Mouse (Mus musculus) thymus, adult 2 months (tissue): ENCODE results near the gene Ska2. TPM values are rescaled to one million over a fixed set of nuclear protein-coding genes. Genes with fewer than 3 reads are reported as not detected.

ENCODE experiments used
- DNase-seq: peaks from one replicate; pipeline ENCODE4 v3.0.0; 2021
- H3K27ac ChIP-seq: fragments of 200-500 bp; 2 replicates; pipeline ENCODE4 v1.5.1; 2012; ENCODE audit warnings: low read length, control low read depth; ENCODE audit not compliant: control insufficient read depth, insufficient read depth
- H3K27me3 ChIP-seq: fragments of 200-500 bp; 2 replicates; pipeline ENCODE4 v1.6.1; 2012; ENCODE audit warnings: mild to moderate bottlenecking, low read length, moderate library complexity, mixed read lengths; ENCODE audit not compliant: control insufficient read depth, insufficient read depth
- H3K36me3 ChIP-seq: fragments of 200-500 bp; 2 replicates; pipeline ENCODE4 v1.6.1; 2012; ENCODE audit warnings: mild to moderate bottlenecking, low read length, moderate library complexity; ENCODE audit not compliant: control insufficient read depth, insufficient read depth
- H3K4me1 ChIP-seq: fragments of 200-500 bp; replicated peaks from 2 replicates; pipeline ENCODE4 v1.6.1; 2012; ENCODE audit warnings: low read length; ENCODE audit not compliant: control insufficient read depth, insufficient read depth
- H3K4me3 ChIP-seq: fragments of 200-500 bp; 2 replicates; pipeline ENCODE4 v1.5.1; 2012; ENCODE audit warnings: mild to moderate bottlenecking, low read length, control low read depth, moderate library complexity; ENCODE audit not compliant: control insufficient read depth, insufficient read depth
- CTCF ChIP-seq: fragments of 200-500 bp; IDR thresholded peaks from 2 replicates; pipeline ENCODE4 v1.5.1; 2012; ENCODE audit warnings: mild to moderate bottlenecking, control low read depth, low read length, moderate library complexity, borderline replicate concordance; ENCODE audit not compliant: control insufficient read depth, poor library complexity, insufficient read depth; ENCODE audit errors: extremely low read depth
- POLR2A ChIP-seq: fragments of 200-500 bp; IDR thresholded peaks from 2 replicates; pipeline ENCODE4 v1.6.1; 2012; ENCODE audit warnings: mild to moderate bottlenecking, low read length, control low read depth, moderate library complexity; ENCODE audit not compliant: control insufficient read depth, poor library complexity, insufficient read depth; ENCODE audit errors: extremely low read depth
- WGBS: fragments of 180-500 bp; shearing (Covaris S2); methylation state at CpG from one replicate; pipeline ENCODE4 v1.1.7; 2018; 5-methylcytosine and 5-hydroxymethylcytosine counted together
- polyA plus RNA-seq: library from polyadenylated mRNA; depleted of rRNA; stranded (reverse); fragments of >200 nt; gene quantifications from 2 replicates; pipeline ENCODE4 v1.2.3, GENCODE M21; 2012; rRNA removed

The Ska2 gene
- polyA plus RNA-seq, 1 experiment, result 21.0 TPM

DNA sequence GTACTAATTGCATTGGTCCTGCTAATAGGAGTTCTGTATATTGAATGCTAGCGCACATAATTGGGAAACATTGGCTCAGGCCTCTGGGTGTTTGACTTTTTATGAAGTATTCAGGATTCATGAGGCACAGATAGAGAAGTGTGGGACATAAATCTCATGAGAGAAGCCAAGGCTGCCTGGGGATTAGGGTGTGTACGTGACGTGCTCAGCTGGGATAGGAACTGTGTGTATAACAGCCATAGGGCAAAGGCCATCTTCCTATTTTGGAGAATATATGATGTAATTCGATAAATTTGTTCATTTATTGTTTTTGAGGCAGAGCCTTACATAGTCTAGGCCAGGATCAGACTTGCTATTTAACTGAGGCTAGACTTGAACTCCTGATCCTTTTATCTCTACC is 53.7 kb downstream of the Ska2 start:
- WGBS, result 95% methylated on average over 4 of the region's 4 CpGs
- no peak for DNase-seq

GRCm38 (mm10) chr11:87163751-87164150 is 54.7 kb downstream of the Ska2 start:
- Histone ChIP-seq H3K4me3 (no peak overlapping the region), H3K4me1 (no peaks in the 10 kb centered on the region), H3K27ac (no peak overlapping the region), H3K27me3 (no peaks in the 10 kb centered on the region), H3K36me3 (peaks cover 18% of the 10 kb centered on the region)
- no peak for DNase-seq
- TF ChIP-seq POLR2A (no peak), CTCF (no peak)

More for the DNA sequence above, 53.7 kb downstream of the Ska2 start:
- TF ChIP-seq CTCF (no peak), POLR2A (no peak)
- H3K4me3 ChIP-seq, result no peak overlapping the region
- H3K27me3 ChIP-seq, result no peaks in the 10 kb centered on the region
- H3K36me3 ChIP-seq, result peaks cover 18% of the 10 kb centered on the region
- no peaks in the 10 kb centered on the region for H3K4me1 ChIP-seq
- H3K27ac ChIP-seq, result no peak overlapping the region

GRCm38 (mm10) chr11:87173625-87174024 is 64.6 kb downstream of the Ska2 start:
- Histone ChIP-seq H3K27me3 (no peaks in the 10 kb centered on the region), H3K4me1 (no peaks in the 10 kb centered on the region), H3K4me3 (no peak overlapping the region), H3K36me3 (no peaks in the 10 kb centered on the region), H3K27ac (no peak overlapping the region)
- no peak for TF ChIP-seq CTCF
- 94% methylated on average over 5 of the region's 5 CpGs for WGBS
- no peak for DNase-seq

Other genes starting within 250 kb of the Ska2 start
- 16.0 and 16.2 TPM in 2 replicates for gene Ypel2, start 115.5 kb upstream of the Ska2 start, polyA plus RNA-seq
- gene Gdpd1, start 35.2 kb upstream of the Ska2 start, polyA plus RNA-seq, result 4.6 and 6.6 TPM in 2 replicates
- gene Smg8, start 22.5 kb upstream of the Ska2 start, polyA plus RNA-seq, result 13.8 and 14.1 TPM in 2 replicates
- gene Prr11, start 526 bp upstream of the Ska2 start, polyA plus RNA-seq, result 5.9 and 6.9 TPM in 2 replicates
- gene Trim37, start 17.8 kb downstream of the Ska2 start, polyA plus RNA-seq, result 5.2 and 5.9 TPM in 2 replicates
- 3.6 and 4.2 TPM in 2 replicates for gene Ppm1e, start 249.8 kb downstream of the Ska2 start, polyA plus RNA-seq